Mouse (Mus musculus) B cell, adult 2 months (primary cell): ENCODE measurements around the gene Cacna2d3.

Source experiments
- DNase-seq, 2 experiments: peaks; one replicate each; pipeline ENCODE4 v3.0.0; 2022

Gene Cacna2d3

DNA sequence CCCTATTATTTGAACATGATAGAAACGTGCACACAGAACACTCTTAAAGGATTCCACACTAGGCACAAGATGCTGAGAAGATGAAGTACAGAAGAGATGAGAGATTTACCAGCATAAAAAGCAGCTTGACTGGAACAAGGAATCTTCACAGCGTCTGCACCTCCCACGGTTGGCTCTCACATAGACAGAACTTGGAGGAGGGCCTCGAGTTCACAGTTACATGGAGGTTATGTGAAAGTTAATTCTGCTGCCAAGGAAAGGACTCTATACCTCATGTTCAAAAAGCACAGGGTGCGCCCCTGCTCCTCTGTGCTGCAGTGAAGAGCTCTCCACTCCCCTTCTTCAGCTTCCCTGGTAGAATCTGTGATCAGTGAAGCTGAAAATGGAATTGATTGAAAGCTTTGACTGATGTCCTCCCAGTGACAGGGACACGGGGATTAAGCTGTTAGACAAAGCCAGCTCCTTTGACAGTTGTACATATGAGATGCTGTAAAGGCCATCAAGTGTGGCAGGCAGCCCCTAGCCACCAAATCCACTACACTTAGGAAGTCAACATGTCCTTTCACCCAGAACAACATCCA is 243.2 kb downstream of the Cacna2d3 start:
- DNase-seq, result no peak

DNA sequence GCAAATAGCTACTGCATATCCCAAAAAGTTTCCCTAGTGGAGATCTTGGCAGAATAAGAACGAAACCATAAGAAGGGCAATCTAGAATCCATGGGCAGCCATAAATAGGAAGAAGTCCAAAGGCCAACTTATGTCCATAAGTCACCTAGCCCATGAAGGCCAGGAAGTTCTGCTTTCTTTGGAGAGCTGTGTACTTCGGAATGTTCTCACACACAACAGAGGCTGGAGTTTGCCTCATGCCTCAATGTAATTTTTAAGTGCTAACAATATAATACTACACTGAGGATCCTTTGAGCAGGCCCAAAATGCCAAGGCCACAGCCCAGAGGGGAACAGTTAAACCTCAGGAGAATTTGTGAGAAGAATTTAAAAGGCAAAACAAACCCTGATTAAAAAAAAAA is 257.4 kb downstream of the Cacna2d3 start:
- no peak for DNase-seq

GRCm38 (mm10) chr14:29449203-29449602 is 272.5 kb downstream of the Cacna2d3 start:
- DNase-seq, result no peak

DNA sequence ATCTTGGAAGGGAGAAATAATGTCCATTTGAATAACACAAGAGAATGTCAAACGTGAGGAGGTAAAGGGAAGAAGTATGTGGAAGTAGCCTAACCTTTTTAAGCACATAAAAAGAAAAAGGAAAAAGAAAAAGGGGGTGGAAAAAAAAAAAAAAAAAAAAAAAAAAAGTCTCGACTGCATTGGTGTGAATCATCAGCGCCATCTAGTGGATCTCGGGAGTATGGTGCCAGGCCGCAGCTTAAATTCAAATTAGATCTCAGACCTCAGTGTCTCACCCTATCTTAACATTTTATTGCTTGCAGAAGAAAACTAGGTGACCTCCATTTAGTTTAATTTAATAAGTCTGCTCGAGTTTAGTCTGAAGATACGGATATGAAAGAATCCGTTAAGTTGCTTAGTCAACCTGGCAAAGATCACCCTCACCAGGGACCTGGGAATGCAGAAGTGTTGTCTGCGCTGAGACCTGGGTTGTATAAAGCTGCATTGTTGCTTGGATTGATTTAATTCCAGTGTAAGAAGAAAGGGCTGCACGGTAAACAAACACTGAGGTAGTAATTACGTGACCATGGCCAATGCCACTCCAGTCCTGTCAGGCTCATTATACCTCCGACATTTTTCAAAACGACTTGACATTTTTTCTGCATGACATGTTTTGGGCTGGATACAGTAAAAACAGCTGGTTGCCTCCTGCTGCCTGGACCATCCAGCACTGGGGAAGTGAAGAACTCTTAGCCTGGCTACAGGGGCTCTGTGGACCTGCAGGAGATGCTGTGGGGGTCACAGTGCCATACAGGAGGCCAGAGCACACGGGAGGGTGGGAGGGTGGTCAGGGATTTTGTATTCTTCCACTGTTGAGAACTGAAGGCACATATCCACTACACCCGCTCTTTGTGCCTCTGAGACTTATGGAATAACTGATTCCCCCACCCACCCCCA is 278.3 kb downstream of the Cacna2d3 start:
- peak; percentile 3 to 5 for DNase-seq

GRCm38 (mm10) chr14:29442476-29442875 is 279.2 kb downstream of the Cacna2d3 start:
- no peak for DNase-seq

DNA sequence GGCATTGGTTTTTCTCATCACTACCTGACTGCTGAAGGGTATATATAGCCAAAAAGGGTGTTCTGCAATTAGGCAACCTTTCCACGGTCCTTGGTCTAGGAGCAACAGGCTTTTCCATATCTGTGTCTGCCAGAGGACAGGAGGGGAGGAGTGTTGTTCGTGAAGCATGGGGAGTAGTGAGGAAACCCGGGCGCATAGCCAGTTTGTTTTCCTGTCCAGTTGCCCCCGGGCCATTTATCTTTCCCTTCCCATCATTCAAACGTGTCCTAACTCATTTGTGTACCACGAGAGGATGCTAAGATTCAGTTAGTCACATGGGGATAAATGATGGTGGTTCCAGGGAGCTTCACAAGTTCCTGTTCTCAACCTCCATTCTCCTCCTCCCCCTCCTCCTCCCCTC is 283.0 kb downstream of the Cacna2d3 start:
- DNase-seq, result no peak

DNA sequence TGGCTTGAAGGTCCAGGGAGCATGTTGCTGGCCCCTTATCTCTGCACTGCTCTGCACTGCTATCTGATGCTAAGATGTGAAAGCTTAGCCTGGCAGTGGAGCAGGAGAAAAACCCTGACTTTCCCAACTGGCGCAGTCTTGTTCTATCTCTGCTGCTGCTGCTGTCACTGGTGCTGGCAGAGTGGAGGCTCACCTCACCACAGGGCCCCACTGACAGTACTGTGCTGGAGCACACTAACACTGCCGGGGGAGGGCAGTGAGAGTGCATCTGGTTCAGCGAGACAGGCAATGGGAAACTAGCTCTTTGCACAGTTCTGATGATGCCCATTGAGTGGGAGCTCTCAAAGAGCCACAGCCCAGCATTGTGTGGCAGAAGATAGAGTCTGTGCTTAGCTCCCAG is 283.4 kb downstream of the Cacna2d3 start:
- no peak for DNase-seq

DNA sequence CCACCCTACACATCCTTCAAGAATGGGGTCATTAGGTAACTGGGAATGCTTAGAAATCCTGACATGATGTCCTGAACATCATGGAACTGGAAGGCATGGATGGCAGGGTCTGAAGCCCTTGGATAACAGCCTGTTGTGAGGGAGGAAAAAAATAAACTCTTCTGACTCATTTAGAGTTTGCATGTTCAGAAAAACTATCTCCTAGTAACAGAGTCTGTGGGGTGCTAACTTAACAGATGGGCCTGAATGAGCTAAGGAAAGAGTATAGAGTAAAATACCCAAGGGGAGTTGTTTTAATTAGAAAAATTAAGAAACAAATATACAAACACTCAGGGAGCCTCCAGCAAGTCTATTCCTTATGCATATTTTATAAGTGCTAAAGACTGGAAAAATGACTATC is 286.5 kb downstream of the Cacna2d3 start:
- no peak for DNase-seq

GRCm38 (mm10) chr14:29433716-29434115 is 287.9 kb downstream of the Cacna2d3 start:
- DNase-seq, result no peak

DNA sequence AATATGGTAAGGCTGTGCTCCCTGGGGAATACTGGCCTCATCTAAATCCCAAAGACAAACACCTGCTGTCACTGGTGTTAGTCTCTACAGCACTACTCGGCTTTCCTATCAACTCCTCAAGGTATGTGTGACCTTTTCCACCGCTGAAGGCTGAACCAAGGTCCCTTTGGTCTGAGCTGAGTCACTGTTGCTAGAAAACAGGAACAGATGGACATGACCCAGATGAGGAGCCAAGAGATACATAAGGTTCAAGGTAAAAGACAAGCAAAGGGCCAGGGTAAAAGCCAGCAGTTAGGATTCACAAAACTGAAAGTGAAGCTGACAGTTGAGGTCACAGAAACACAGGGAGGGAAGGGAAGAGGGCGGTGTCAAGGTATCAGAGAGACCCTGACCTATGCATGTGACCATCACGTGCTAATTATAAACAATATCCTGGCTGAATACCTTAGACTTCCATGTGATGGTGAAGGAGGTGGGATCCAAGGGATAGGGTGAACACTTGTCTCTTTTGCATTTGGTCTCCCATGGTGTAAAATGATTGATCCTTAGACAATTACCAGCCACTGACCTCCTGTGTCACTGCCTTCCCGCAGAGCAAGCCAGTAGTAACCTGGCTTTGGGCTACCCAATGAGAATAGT is 288.5 kb downstream of the Cacna2d3 start:
- DNase-seq, result no peak

GRCm38 (mm10) chr14:29429788-29430187 is 291.9 kb downstream of the Cacna2d3 start:
- DNase-seq, result no peak

- no peak for DNase-seq
Observed at GRCm38 (mm10) chr14:29425666-29426065, 296.0 kb downstream of the Cacna2d3 start.

- no peak for DNase-seq
Observed at GRCm38 (mm10) chr14:29425208-29425607, 296.5 kb downstream of the Cacna2d3 start.

DNA sequence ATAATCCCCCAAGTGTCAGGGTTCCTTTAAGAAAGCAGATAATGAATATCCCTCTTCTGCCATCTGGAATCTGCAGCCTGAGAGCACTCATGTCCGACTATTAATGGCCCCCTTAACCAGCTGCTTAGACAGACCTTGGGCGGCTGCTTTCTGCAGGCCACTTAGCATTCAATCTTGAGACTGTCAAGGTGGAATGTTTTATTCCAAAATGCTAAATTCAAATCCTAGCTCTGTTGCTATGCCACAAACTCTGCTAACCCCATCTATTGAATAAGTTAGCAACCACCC is 315.8 kb downstream of the Cacna2d3 start:
- no peak for DNase-seq

GRCm38 (mm10) chr14:29405125-29405877 is 316.4 kb downstream of the Cacna2d3 start:
- no peak for DNase-seq

GRCm38 (mm10) chr14:29403849-29404808 is 317.5 kb downstream of the Cacna2d3 start:
- no peak for DNase-seq

GRCm38 (mm10) chr14:29402471-29402870 is 319.2 kb downstream of the Cacna2d3 start:
- DNase-seq, result no peak

- DNase-seq, result no peak
Observed at GRCm38 (mm10) chr14:29393786-29394185, 327.9 kb downstream of the Cacna2d3 start.

DNA sequence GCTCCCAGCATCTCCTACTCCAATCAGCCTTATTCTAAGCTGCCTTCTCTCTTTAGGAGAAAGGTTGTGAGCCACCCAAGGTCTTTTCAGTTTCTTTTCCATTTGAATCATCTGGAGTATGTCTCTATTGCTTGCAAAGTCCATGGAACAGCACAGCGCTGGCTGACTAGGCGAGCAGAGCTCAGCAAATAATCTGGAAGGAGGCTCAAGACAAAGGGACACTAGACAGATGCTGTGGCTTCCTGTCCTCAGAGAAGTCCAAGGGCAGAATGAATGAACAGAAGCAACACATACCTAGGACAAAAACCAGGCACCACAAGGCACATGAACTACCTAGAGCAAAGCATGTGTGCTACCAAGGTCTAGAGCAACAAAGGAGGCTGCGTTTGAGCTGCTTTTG is 328.8 kb downstream of the Cacna2d3 start:
- DNase-seq, result no peak

GRCm38 (mm10) chr14:29391489-29391888 is 330.2 kb downstream of the Cacna2d3 start:
- DNase-seq, result no peak

- no peak for DNase-seq
Observed at GRCm38 (mm10) chr14:29387761-29388160, 333.9 kb downstream of the Cacna2d3 start.

GRCm38 (mm10) chr14:29385500-29385899 is 336.2 kb downstream of the Cacna2d3 start:
- DNase-seq, result no peak
